Mouse (Mus musculus) layer of hippocampus, adult 6 months (tissue): ENCODE measurements around the gene 4930544D05Rik. TPM values are rescaled to one million over a fixed set of nuclear protein-coding genes. Genes with fewer than 3 reads are reported as not detected.

Experiments
- long read RNA-seq, 2 experiments: library from polyadenylated mRNA; unstranded; transcript quantifications; one replicate each; pipeline ENCODE4 v2.0.0; 2019 to 2020
- polyA plus RNA-seq: library from polyadenylated mRNA; unstranded; fragments of <200 nt; fragmentation: Nextera tagmentation; gene quantifications from 2 replicates; pipeline ENCODE4 v1.2.3, GENCODE M21; 2021

The 4930544D05Rik gene
- polyA plus RNA-seq: not detected in 2 replicates
- long read RNA-seq, experiment 1: 0 reads
- long read RNA-seq, experiment 2: 0 reads

GRCm38 (mm10) chr11:70615516-70616093, at the start of gene 4930544D05Rik:
Gene 4930544D05Rik, plus strand, starts transcription at chr11:70615848.

DNA sequence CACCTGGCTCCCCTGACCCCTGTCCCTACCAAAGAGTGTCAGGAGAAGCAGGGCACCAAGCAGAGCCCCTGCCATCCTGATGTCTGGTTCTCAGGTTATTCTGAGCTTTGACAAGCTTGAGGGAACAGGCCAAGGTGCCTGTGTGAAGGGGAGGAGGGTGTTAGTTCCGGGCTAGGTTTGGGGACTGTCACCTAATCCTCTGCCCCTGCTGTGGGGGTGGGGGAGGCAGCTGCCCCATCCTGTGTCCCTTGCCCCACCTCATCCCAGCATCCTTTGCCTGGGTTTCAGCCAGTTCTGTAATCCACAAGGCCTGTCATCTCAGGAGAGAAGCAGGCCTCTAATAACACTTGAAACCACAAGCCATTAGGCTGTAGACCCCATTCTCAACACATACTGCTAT, 3.5 kb downstream of the 4930544D05Rik start, which contains the start of gene Chrne:
Gene Chrne (minus strand): TSS at position 116 of the 400 bp plus-strand sequence.

DNA sequence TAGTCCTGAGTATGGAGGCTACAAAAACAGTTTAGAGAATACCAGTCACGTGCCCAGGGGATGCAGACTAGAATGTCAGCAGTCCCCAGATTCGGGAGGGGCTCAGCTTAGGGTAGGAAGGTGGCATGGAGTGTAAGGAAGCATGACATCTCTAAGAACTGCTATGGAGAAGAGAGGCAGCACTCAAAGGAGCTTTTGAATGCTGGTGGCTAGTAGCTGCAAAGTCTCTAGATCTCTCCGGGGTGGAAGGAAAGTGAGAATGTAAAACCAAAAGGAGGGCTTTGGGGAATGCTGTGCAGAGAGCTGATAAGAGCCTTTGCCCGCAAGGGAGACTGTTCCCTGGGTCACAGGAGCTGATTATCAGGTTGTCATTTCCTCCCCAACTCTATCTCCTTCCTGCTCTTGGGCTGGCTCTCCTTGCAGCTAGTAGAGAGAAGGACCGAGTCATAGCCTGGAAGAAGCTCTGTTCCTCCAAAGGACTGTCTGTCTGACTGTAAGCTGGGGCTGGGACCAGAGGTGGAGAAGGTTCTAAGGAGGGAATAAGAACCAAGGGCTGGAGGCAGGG, 23.1 kb downstream of the 4930544D05Rik start, which contains the start of gene Gp1ba:
Gene Gp1ba (plus strand): TSS at position 409 of the 565 bp plus-strand sequence.

GRCm38 (mm10) chr11:70646691-70647650, 31.3 kb downstream of the 4930544D05Rik start, which contains the start of the genes Rnf167 and Slc25a11:
Gene Rnf167, plus strand, starts transcription at chr11:70647235.
Gene Slc25a11, minus strand, starts transcription at chr11:70647479.

DNA sequence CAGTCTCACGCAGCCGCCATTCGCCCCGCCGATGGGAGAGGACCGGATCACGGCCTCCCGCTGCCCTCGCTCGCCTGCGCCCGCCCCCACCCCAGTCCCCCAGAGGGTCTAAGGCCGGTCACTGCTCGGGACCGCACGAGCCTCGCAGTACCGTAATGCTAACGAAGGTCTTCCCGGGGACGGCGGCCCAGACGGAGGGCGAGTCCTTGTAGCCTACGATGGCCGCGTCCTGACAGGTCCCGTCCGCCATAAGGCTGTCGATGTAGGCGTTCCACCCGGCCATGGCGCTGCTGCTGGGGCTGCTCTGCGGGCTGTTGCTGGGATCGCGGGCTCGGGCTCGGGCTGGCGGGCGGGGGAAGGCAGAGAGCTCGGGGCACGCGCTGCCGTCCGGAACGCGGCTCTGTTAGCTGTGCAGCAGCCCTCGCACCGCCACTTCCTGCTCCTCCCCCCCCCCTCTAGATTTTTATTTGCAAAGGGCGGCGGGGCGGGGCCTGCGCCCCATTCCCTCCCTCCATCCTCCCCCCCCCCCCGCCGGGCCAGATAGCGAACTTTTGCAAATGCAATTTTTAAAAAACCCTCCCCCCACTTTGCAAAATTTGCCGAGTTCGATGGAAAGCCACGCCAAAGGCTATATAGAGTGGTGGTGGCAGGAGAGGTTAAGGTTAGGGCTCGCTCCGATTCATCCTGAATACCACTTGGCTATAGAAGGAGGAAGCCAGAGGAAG, 38.7 kb downstream of the 4930544D05Rik start, which contains the start of gene Pfn1:
Gene Pfn1 (minus strand): TSS at position 447 of the 725 bp plus-strand sequence.

DNA sequence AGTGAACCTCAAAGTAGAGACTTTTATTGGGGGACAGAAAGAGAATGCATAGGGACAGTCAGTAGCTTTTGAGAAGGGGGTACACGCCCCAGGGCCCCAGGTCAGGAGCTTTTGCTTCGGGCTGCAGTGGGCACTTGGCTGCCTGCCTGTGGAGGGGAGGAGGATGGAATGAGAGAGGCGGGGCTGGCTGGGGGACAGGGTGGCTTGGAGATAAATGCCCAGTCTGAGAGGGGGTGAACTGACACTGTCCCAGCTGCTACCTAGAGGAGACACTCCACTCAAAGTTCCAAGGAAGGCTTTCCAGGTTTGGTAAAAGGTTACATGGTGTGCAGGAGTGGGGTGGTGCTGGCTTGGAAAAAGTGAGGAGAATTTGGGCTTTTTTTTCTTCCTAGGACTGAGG, 41.3 kb downstream of the 4930544D05Rik start, which contains the start of gene Eno3:
Gene Eno3 (plus strand): TSS at position 239 of the 400 bp plus-strand sequence.

Other genes with a start within 250 kb of the 4930544D05Rik start
- 7.1 and 10.1 TPM in 2 replicates for gene Pelp1, start 205.8 kb upstream of the 4930544D05Rik start, polyA plus RNA-seq
- 4.8 and 6.1 TPM in 2 replicates for gene Arrb2, start 183.2 kb upstream of the 4930544D05Rik start, polyA plus RNA-seq
- gene Med11, start 163.9 kb upstream of the 4930544D05Rik start, polyA plus RNA-seq: 19.1 and 19.8 TPM in 2 replicates
- 0.06 and 0.13 TPM in 2 replicates for gene Zmynd15, start 156.4 kb upstream of the 4930544D05Rik start, polyA plus RNA-seq
- gene Cxcl16, start 155.9 kb upstream of the 4930544D05Rik start, polyA plus RNA-seq: 1.9 and 3.4 TPM in 2 replicates
- gene Tm4sf5, start 110.6 kb upstream of the 4930544D05Rik start, polyA plus RNA-seq: 0.62 and 0.80 TPM in 2 replicates
- 0.30 and 0.39 TPM in 2 replicates for gene Vmo1, start 101.2 kb upstream of the 4930544D05Rik start, polyA plus RNA-seq
- gene Gltpd2, start 96.7 kb upstream of the 4930544D05Rik start, polyA plus RNA-seq: 0.11 TPM in 2 replicates
- gene Psmb6, start 90.5 kb upstream of the 4930544D05Rik start, polyA plus RNA-seq: 615 and 656 TPM in 2 replicates
- gene Gm40193, start 82.9 kb upstream of the 4930544D05Rik start, polyA plus RNA-seq: not detected in 2 replicates
- 7.8 and 8.6 TPM in 2 replicates for gene Pld2, start 75.8 kb upstream of the 4930544D05Rik start, polyA plus RNA-seq
- 25.4 and 30.5 TPM in 2 replicates for gene Mink1, start 53.0 kb upstream of the 4930544D05Rik start, polyA plus RNA-seq
- 0.31 TPM in 1 of 2 replicates, not detected in the other for gene Chrne, start 3.4 kb downstream of the 4930544D05Rik start, polyA plus RNA-seq
- gene Gp1ba, start 23.3 kb downstream of the 4930544D05Rik start, polyA plus RNA-seq: 0.11 and 0.15 TPM in 2 replicates
- 98.0 and 122 TPM in 2 replicates for gene Rnf167, start 31.4 kb downstream of the 4930544D05Rik start, polyA plus RNA-seq
- gene Slc25a11, start 31.6 kb downstream of the 4930544D05Rik start, polyA plus RNA-seq: 202 and 213 TPM in 2 replicates
- gene Pfn1, start 38.8 kb downstream of the 4930544D05Rik start, polyA plus RNA-seq: 531 and 655 TPM in 2 replicates
- 4.7 and 5.0 TPM in 2 replicates for gene Eno3, start 41.4 kb downstream of the 4930544D05Rik start, polyA plus RNA-seq
- gene Spag7, start 53.6 kb downstream of the 4930544D05Rik start, polyA plus RNA-seq: 74.2 and 84.7 TPM in 2 replicates
- 105 and 127 TPM in 2 replicates for gene Camta2, start 72.3 kb downstream of the 4930544D05Rik start, polyA plus RNA-seq
- 5.2 and 5.7 TPM in 2 replicates for gene Inca1, start 84.3 kb downstream of the 4930544D05Rik start, polyA plus RNA-seq
- gene Kif1c, start 84.7 kb downstream of the 4930544D05Rik start, polyA plus RNA-seq: 0.90 and 1.3 TPM in 2 replicates
- 12.9 and 14.9 TPM in 2 replicates for gene Zfp3, start 148.4 kb downstream of the 4930544D05Rik start, polyA plus RNA-seq
- 0.13 and 0.26 TPM in 2 replicates for gene Scimp, start 196.7 kb downstream of the 4930544D05Rik start, polyA plus RNA-seq
- 79.5 and 90.5 TPM in 2 replicates for gene Rabep1, start 228.9 kb downstream of the 4930544D05Rik start, polyA plus RNA-seq